Comparison of ENCODE assay signal across 8 mouse cellular contexts in genomic region chr14:122450496-122451382, GRCm38 (mm10). TPM values are rescaled to one million over a fixed set of nuclear protein-coding genes. Genes with fewer than 3 reads are reported as not detected.
A peak's percentile ranks its signal among the peaks of the same experiment; 100 is the strongest.
DNase-seq lines count a peak whose midpoint lies in the region; ATAC-seq lines count a peak whose summit lies in the region.

Gene Gm5089, minus strand, starts transcription at chr14:122451115.

- peak within 1 kb of the TSS; percentile 39 for H3K4me3 ChIP-seq in forebrain, embryonic 14.5 days (ENCODE audit: low read depth, low read length)
- H3K4me3 ChIP-seq in liver, embryonic 16.5 days (ENCODE audit: low read depth, low read length): peak within 1 kb of the TSS; percentile 29

- peak within 1 kb of the TSS; percentile 86 for H3K27ac ChIP-seq in forebrain, embryonic 14.5 days (ENCODE audit: low read depth, low read length)
- H3K27ac ChIP-seq in liver, embryonic 16.5 days (ENCODE audit: low read length): no peak within 1 kb of the TSS

- ATAC-seq in forebrain, embryonic 14.5 days: peak; percentile 52
- no peak for ATAC-seq in liver, embryonic 16.5 days (ENCODE audit: low read depth)

- H3K36me3 ChIP-seq in forebrain, embryonic 14.5 days (ENCODE audit: control insufficient read depth, insufficient read depth, low read length): no peaks in the 10 kb centered on the region
- H3K36me3 ChIP-seq in liver, embryonic 16.5 days (ENCODE audit: control insufficient read depth, insufficient read depth): no peaks in the 10 kb centered on the region

- H3K27me3 ChIP-seq in forebrain, embryonic 14.5 days (replicated peaks; ENCODE audit: control insufficient read depth, insufficient read depth, low read length): peaks cover 38% of the 10 kb centered on the region
- peaks cover 65% of the 10 kb centered on the region for H3K27me3 ChIP-seq in liver, embryonic 16.5 days (ENCODE audit: control insufficient read depth, insufficient read depth, low read depth, low read length)

- peaks cover 44% of the 10 kb centered on the region for H3K4me1 ChIP-seq in forebrain, embryonic 14.5 days (ENCODE audit: control insufficient read depth, insufficient read depth, low read length)
- no peaks in the 10 kb centered on the region for H3K4me1 ChIP-seq in liver, embryonic 16.5 days (ENCODE audit: control insufficient read depth, low read depth, low read length)

- peak; percentile 41 for DNase-seq in adrenal gland, adult 2 months
- DNase-seq in adrenal gland, adult 8-10 months: no peak
- peak; percentile 47 for DNase-seq in adrenal gland, postnatal 25 days
- DNase-seq in forebrain, embryonic 14.5 days (ENCODE audit: low spot score): peak; percentile 71
- DNase-seq in kidney, adult 9 months: peak; percentile 62
- peak; percentile 95 for DNase-seq in retina, embryonic 14.5 days (ENCODE audit: low spot score)
- DNase-seq in spleen, postnatal 14 days (ENCODE audit: low spot score in 2 of 2): no peak

- H3K9ac ChIP-seq in forebrain, embryonic 14.5 days (ENCODE audit: low read length): peak within 1 kb of the TSS; percentile 67
- H3K9ac ChIP-seq in liver, embryonic 16.5 days (ENCODE audit: low read depth, low read length): no peak within 1 kb of the TSS

- peak within 1 kb of the TSS; percentile 73 for H3K4me2 ChIP-seq in forebrain, embryonic 14.5 days (ENCODE audit: low read length)
- H3K4me2 ChIP-seq in liver, embryonic 16.5 days (ENCODE audit: low read depth, low read length): peak within 1 kb of the TSS; percentile 42

- H3K9me3 ChIP-seq in forebrain, embryonic 14.5 days (replicated peaks; ENCODE audit: control insufficient read depth, low read length): no peaks in the 10 kb centered on the region
- H3K9me3 ChIP-seq in liver, embryonic 16.5 days (replicated peaks; ENCODE audit: control insufficient read depth, low read length): no peaks in the 10 kb centered on the region

- under 1% methylated on average over 55 of the region's 59 CpGs for WGBS in forebrain, embryonic 14.5 days
- WGBS in liver, embryonic 16.5 days (ENCODE audit: insufficient replicate concordance): 2% methylated on average over 59 of the region's 59 CpGs

RNA-seq across cellular contexts. Expression of gene Gm5089, which starts in this region (rescaled TPM):
- not detected for total RNA-seq in adrenal gland, adult 2 months (2021)
- polyA plus RNA-seq in adrenal gland, adult 2 months (2012; rRNA removed): not detected in 2 replicates
- not detected for total RNA-seq in adrenal gland, adult 8-10 months (2022)
- not detected in 2 replicates for total RNA-seq in adrenal gland, postnatal 25 days (2021)
- polyA plus RNA-seq in forebrain, embryonic 14.5 days (2014; fragmentation: Nextera tagmentation; extraction: Ambion mirVana): 0.25 and 0.33 TPM in 2 replicates
- polyA plus RNA-seq in liver, embryonic 16.5 days (2015; fragmentation: Nextera tagmentation; extraction: Ambion mirVana): not detected in 2 replicates

Comparison
In these comparisons a context has a peak if more than half of its experiments do, and no peak if none do; other contexts are left out.
1. Peak in DNase-seq in adrenal gland, adult 2 months; RNA of the gene not detected or under 1 TPM.
2. Peak in DNase-seq in adrenal gland, postnatal 25 days; RNA of the gene not detected or under 1 TPM.
3. Peak in DNase-seq, ATAC-seq, H3K4me3 ChIP-seq, H3K27ac ChIP-seq, H3K9ac ChIP-seq and H3K4me2 ChIP-seq in forebrain, embryonic 14.5 days; RNA of the gene not detected or under 1 TPM.
4. DNase-seq: peak in kidney, adult 9 months (single experiment) and retina, embryonic 14.5 days (single experiment); none in adrenal gland, adult 8-10 months (single experiment) and spleen, postnatal 14 days (0 of 2).